Mouse (Mus musculus) Muller cell, postnatal 12 days (primary cell): ENCODE measurements around the gene Gm5414.

ENCODE experiments used
- DNase-seq: peaks from one replicate; pipeline ENCODE4 v3.0.0-alpha.2; 2015; ENCODE audit errors: inconsistent ontology term

The Gm5414 gene

DNA sequence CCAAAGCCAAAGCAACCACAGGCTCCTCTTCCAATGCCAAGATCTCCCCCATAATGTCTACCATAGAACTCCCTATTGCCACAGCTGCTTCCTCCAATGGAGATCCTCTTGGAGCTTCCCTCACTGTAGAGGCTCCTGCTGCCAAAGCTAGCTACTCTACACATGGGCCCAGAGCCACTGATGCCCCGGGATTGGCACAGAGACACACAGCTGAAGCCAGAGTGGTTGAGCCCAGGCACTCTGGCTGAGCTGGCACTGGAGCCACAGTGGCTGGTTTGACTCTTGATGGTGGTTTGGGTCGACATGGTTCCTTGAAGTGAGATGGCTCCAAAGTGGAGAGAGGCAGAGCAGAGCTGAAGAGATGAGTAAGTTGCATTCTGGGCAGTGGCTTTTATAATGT is at the start of gene Gm5414:
Gene Gm5414, minus strand, starts transcription at position 305 of the 400 bp plus-strand sequence.
- DNase-seq, result no peak

DNA sequence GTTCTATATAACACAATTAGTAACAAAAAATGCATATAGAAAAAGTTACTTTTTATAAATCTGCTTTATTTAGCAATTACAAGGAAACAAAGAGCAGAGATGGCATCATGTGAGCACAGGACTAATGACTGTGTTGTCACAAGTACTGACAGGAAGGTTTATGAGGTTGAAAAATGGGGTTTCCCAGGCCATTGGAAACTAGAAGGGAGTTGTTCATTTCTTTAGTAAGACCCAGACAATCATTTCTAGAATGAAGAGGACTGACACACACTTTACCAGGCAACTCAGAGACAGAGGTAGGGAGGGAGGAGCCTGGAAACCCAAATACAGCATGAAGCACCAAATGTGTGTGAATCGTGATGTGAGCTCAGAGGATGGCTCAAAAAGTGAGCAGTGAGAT is 48.0 kb upstream of the Gm5414 start:
- DNase-seq, result no peak

DNA sequence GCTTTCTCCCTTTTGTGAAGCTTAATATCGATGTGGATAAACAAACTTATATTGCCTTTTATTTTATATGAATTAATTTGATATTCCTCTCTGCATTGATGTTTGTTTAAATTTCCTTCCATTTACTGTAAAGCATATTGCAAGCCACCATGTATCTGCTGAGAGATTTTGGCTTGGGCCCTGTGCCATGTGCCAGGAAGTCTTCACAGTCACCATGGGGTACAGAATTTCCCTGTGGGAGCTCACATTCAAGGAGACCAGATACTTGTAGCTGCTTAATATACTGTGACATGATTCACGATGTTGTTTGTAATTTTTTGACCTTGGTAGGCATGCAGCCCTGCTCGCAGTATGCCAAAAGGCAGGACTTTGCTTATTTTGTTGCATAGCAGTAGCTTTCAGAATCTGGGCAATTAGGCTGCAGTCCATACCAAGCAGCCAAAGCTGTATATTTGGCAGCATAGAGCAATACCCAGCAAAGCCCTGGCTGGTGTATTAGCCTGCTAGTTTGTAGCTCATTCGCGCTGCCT is 24.8 kb upstream of the Gm5414 start:
- no peak for DNase-seq

DNA sequence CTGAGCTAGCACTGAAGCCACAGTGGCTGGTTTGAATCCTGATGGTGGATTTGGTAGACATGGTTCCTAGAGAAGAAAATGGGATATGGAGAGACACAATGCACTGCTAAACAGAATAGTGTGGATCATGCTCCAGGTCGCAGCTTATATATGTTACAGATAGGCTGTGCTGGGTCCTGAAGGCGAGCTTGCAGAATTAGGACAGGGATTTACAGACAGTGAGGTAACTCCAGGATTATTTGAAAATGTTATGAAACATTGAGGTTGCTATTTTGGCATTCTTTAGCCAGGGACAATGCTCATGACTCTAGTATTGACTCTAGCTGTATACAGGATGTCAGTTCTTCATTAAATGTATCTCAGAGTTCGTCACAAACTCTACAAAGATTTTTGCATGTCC is 19.3 kb upstream of the Gm5414 start, which contains the start of gene Gm5478:
Gene Gm5478, minus strand, starts transcription at position 101 of the 400 bp plus-strand sequence.
- no peak for DNase-seq

DNA sequence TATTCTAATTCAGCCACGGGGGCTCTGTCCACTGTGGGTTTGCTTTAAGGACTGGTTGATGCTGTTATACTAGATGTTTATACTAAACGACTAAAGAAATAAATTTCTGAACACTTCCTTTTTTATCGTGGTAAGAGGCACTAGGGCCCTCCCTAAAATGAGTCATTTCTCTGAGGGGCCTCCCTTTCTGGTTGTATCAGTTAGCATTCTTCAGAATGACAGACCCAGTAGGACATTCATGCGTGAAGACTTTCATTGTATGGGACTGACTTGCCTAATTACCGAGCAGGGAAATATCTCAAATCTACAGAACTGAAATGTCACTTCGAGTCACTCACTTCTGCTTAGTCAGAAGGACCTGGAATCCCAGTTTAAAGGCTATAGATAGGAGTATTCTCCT is 28.9 kb downstream of the Gm5414 start:
- DNase-seq, result peak; percentile 82

DNA sequence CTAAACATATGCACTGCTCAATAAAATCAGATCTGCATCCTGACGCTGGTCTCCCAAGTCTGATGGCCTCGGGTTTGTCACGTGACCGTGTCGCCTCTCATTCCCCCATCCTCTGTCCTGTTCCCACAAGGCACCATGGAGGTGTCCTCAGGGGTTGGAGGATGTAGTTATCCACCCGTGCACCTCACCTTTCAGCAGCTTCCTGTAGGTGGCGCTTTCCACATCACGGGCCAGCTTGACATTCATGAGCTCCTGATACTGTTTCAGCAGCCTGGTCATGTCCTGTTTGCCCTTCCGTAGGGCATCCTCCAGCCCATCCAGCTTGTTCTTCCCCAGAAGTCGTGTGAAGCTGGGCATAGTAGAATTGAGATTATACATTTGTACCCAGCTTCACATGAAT is 39.8 kb downstream of the Gm5414 start:
- no peak for DNase-seq

DNA sequence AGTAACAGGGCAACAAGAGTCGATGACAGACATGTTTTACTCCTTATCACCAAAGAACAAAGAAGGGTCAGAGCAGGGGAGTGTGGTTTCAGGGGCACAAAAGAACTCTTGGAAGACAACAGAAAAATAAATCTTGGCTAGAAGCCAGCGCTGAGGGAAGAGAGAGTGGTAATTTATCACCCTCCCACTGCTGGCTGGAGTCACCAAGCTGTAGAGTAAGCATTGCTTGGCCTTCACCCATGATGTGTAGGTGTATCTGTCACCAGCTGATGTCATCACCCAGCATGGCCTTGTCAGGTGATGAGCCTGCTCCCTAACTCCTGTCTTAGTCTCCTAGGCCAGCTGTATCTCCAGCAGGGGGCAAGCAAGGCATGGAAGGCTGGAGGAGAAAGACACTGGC is 43.5 kb downstream of the Gm5414 start:
- no peak for DNase-seq

DNA sequence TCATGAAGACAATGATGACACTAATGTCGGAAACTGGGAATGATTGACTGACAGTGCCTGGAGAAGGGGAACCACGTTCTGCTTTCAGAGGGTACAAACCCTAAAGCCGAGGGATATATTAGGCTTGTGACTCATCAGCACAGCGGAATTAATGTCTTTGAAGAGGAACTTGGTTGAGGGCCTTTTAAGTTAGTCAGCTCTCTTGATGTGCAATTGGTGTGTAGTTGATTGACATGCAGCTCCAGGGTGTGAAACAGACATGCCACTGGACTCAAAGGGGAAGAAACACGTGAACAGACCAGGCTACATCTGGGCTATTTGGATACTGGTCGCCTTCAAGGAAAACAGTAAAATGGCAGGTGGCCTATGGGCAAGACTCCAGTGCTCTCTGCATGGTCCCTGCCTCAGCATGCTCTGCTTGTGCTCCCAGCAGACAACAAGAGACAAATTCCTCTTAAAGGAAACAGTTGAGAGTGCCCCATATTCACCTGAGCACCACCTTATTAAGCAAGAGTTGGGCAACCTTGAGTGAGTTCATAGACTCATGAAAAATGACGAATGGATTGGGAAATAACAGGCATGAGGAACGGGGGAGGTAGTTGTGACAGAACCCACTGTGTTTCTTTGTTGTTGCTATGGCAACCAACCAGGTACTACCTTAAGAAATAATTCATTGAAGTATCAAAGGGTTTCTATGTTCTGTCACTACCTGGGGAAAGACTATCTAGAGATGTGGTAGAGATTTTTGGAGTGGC is 44.6 kb downstream of the Gm5414 start:
- no peak for DNase-seq

DNA sequence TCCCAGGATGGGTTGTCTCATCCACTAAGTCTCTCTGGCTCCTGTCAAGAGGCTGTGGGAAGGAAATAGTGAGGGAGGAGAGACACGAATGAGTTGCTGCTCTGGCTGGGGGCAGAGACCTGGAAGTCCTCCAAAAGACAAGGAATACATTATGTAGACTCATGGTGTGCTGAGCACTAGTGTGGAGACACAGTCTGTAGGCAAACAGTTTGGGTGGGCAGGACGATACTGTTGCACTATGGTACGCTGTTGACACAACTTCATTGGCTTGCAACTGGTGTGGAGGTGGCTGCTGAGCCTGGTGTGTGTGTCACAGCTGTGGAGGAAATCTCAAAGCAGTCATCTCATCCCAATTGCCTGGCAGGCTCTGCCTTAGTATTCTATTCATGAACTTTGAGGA is 46.3 kb downstream of the Gm5414 start:
- no peak for DNase-seq

DNA sequence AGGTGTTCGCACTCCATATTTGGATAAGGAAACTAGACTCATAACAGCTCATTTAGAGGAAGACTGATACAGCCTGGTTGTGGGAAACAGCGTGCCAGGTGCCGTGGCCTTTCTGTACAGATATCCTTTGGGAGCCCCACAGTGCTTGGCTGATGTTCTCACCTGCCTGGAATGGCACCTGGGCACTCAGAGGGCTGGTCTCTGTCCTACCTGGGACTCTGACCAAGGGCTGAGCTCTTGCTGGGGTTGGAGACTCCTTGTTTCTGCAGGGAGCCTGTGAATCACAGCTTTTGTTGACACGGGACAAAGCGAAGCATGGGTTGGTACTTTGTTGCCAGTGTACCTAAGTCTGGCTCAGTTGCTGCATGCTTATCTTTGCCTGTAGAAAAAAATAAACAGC is 52.5 kb downstream of the Gm5414 start:
- no peak for DNase-seq
